Mouse (Mus musculus) neural tube, embryonic 12.5 days (tissue): Measurements from ENCODE around the gene Dnah8. TPM values are rescaled to one million over a fixed set of nuclear protein-coding genes. Genes with fewer than 3 reads are reported as not detected.
A peak's percentile ranks its signal among the peaks of the same experiment; 100 is the strongest.

Experiments
- ATAC-seq: fragments of 200-750 bp; cut with Nextera tagmentation; 2 replicates; pipeline ENCODE4 v1.8.0; 2017; ENCODE audit warnings: low read depth, mild to moderate bottlenecking, moderate TSS enrichment, moderate library complexity; ENCODE audit not compliant: low FRiP score
- H3K27ac ChIP-seq: fragments of 300-500 bp; sonication (generic); 2 replicates; pipeline ENCODE4 v1.5.1; 2016
- H3K27me3 ChIP-seq: fragments of 300-500 bp; sonication (generic); replicated peaks from 2 replicates; pipeline ENCODE4 v1.6.1; 2016; ENCODE audit warnings: mild to moderate bottlenecking
- H3K36me3 ChIP-seq: fragments of 300-500 bp; sonication (generic); 2 replicates; pipeline ENCODE4 v1.6.1; 2016; ENCODE audit warnings: mild to moderate bottlenecking
- H3K4me1 ChIP-seq: fragments of 300-500 bp; sonication (generic); 2 replicates; pipeline ENCODE4 v1.6.1; 2016
- H3K4me2 ChIP-seq: fragments of 300-500 bp; sonication (generic); replicated peaks from 2 replicates; pipeline ENCODE4 v1.6.1; 2016; ENCODE audit warnings: mild to moderate bottlenecking
- H3K4me3 ChIP-seq: fragments of 300-500 bp; sonication (generic); 2 replicates; pipeline ENCODE4 v1.5.1; 2016
- H3K9ac ChIP-seq: fragments of 300-500 bp; sonication (generic); 2 replicates; pipeline ENCODE4 v1.6.1; 2016; ENCODE audit warnings: mild to moderate bottlenecking
- H3K9me3 ChIP-seq: fragments of 300-500 bp; sonication (generic); 2 replicates; pipeline ENCODE4 v1.6.1; 2016; ENCODE audit warnings: mild to moderate bottlenecking
- WGBS: fragments of 180-500 bp; shearing (Covaris S2); methylation state at CpG from one replicate; pipeline ENCODE4 v1.1.7; 2016; 5-methylcytosine and 5-hydroxymethylcytosine counted together
- polyA plus RNA-seq: library from polyadenylated mRNA; unstranded; fragments of >200 nt; fragmentation: Nextera tagmentation; extraction: Ambion mirVana; gene quantifications from 2 replicates; pipeline ENCODE4 v1.2.1, GENCODE M21; 2016

The Dnah8 gene
- polyA plus RNA-seq, 1 experiment from 2014 or later = 0.84 TPM

DNA sequence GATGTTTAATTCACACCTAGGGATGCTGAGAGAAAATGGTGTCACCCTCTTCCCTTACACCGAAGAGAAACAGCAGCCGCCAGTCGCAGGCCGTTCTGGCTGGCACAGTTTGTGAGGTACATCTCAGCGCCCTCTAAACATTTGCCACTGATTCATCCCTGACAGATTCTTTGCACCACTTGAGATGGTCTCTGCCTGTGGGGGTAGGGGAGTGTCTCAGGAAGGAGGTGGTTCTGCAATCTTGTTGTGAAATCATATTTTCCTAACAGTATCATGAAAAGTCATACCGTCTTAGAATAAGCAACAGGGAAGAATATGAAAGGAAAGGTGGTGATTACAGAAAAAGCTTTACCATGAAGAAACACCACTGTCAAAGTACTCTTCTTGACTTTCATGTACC, 224.7 kb downstream of the Dnah8 start:
- ATAC-seq = no peak

GRCm38 (mm10) chr17:30849813-30850212, 225.7 kb downstream of the Dnah8 start:
- H3K27ac ChIP-seq = no peak overlapping the region
- WGBS = 95% methylated on average over 12 of the region's 12 CpGs
- no peak overlapping the region for H3K4me2 ChIP-seq
- no peaks in the 10 kb centered on the region for H3K36me3 ChIP-seq
- no peak for ATAC-seq
- no peaks in the 10 kb centered on the region for H3K4me1 ChIP-seq
- H3K9ac ChIP-seq = no peak overlapping the region
- H3K9me3 ChIP-seq = no peaks in the 10 kb centered on the region
- H3K4me3 ChIP-seq = no peak overlapping the region
- H3K27me3 ChIP-seq = no peaks in the 10 kb centered on the region

More for the DNA sequence above, 224.7 kb downstream of the Dnah8 start:
- no peak overlapping the region for H3K9ac ChIP-seq
- H3K4me3 ChIP-seq = no peak overlapping the region
- no peaks in the 10 kb centered on the region for H3K27me3 ChIP-seq
- H3K9me3 ChIP-seq = no peaks in the 10 kb centered on the region
- no peaks in the 10 kb centered on the region for H3K36me3 ChIP-seq
- no peak overlapping the region for H3K27ac ChIP-seq
- 92% methylated on average over 6 of the region's 6 CpGs for WGBS
- no peak overlapping the region for H3K4me2 ChIP-seq
- no peaks in the 10 kb centered on the region for H3K4me1 ChIP-seq

- H3K27ac ChIP-seq = no peak overlapping the region
- no peaks in the 10 kb centered on the region for H3K27me3 ChIP-seq
- H3K9ac ChIP-seq = no peak overlapping the region
- ATAC-seq = no peak
- H3K4me1 ChIP-seq = no peaks in the 10 kb centered on the region
- H3K4me3 ChIP-seq = no peak overlapping the region
- no peaks in the 10 kb centered on the region for H3K9me3 ChIP-seq
- no peak overlapping the region for H3K4me2 ChIP-seq
- H3K36me3 ChIP-seq = no peaks in the 10 kb centered on the region
Measured at GRCm38 (mm10) chr17:30852345-30852744, 228.2 kb downstream of the Dnah8 start.

GRCm38 (mm10) chr17:30857347-30857746, 233.2 kb downstream of the Dnah8 start:
- 91% methylated on average over 5 of the region's 5 CpGs for WGBS
- H3K4me1 ChIP-seq = peaks cover 9% of the 10 kb centered on the region

DNA sequence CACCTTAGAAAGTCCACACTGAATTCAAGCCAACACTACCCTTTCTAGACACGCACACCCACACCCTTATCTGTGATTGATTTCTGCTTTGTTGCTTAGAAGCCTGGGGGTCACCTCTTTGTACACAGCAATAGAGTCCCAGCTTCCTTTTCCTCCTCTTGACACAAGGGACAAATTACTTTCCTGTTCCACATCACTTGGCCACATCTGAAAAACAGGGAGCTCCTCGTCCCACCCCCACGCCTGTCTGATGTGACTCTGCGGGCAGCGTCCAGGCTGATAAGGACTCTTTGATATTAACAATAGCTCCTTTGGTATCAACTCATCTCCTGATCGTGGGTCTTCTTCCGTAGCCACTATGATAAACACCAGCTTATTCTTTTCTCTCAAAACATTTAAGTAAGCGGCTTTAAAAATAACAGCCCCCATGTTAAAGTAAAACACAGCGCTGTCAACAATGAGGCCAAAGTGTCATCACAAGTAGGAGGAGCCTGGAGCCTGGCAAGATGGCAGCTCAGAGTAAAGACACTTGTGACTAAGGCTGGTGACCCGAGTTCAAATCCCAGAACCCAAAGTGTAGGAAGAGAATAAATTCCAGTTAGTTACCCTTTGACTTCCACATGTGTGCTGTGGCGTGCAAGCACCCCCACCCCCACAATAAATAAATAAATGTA, 234.6 kb downstream of the Dnah8 start:
- no peaks in the 10 kb centered on the region for H3K36me3 ChIP-seq
- no peak overlapping the region for H3K4me3 ChIP-seq

More at GRCm38 (mm10) chr17:30857347-30857746, 233.2 kb downstream of the Dnah8 start:
- Histone ChIP-seq H3K9me3 (no peaks in the 10 kb centered on the region), H3K4me3 (no peak overlapping the region), H3K27me3 (no peaks in the 10 kb centered on the region), H3K9ac (no peak overlapping the region), H3K4me2 (no peak overlapping the region), H3K36me3 (no peaks in the 10 kb centered on the region), H3K27ac (no peak overlapping the region)
- no peak for ATAC-seq

GRCm38 (mm10) chr17:30859989-30860585, 235.9 kb downstream of the Dnah8 start:
- no peaks in the 10 kb centered on the region for H3K36me3 ChIP-seq
- H3K4me2 ChIP-seq = no peak overlapping the region
- H3K9me3 ChIP-seq = no peaks in the 10 kb centered on the region
- H3K4me1 ChIP-seq = peaks cover 9% of the 10 kb centered on the region
- no peak overlapping the region for H3K4me3 ChIP-seq
- no peaks in the 10 kb centered on the region for H3K27me3 ChIP-seq
- no peak overlapping the region for H3K9ac ChIP-seq
- no peak overlapping the region for H3K27ac ChIP-seq
- peak; percentile 48 for ATAC-seq
- WGBS = 24% methylated on average over 10 of the region's 10 CpGs

More for the DNA sequence above, 234.6 kb downstream of the Dnah8 start:
- no peak overlapping the region for H3K4me2 ChIP-seq
- 76% methylated on average over 11 of the region's 11 CpGs for WGBS
- peaks cover 9% of the 10 kb centered on the region for H3K4me1 ChIP-seq
- no peak for ATAC-seq
- H3K27me3 ChIP-seq = no peaks in the 10 kb centered on the region
- no peak overlapping the region for H3K9ac ChIP-seq
- H3K27ac ChIP-seq = no peak overlapping the region
- H3K9me3 ChIP-seq = no peaks in the 10 kb centered on the region

DNA sequence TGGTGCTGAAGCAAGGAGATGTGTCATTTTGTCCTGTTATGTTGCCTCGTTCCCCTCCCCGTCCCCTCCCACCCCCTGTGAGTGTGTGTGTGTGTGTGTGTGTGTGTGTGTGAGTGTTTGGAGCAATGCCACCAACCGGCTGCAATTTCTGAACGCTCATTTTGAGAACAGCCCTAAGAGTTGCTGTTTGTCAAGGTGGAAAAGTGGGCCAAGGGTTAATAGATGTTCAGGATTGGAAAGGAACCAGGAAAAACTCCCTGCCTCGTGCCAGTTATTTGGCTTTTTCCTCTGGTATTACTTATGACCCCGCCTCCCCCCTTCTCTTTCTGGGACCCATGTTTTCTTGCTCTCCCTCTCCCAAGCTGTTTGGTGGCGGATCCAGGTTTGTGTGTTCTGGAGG, 236.5 kb downstream of the Dnah8 start:
- Histone ChIP-seq H3K27ac (no peak overlapping the region), H3K4me3 (no peak overlapping the region), H3K9me3 (no peaks in the 10 kb centered on the region), H3K36me3 (no peaks in the 10 kb centered on the region), H3K4me1 (peaks cover 9% of the 10 kb centered on the region), H3K27me3 (no peaks in the 10 kb centered on the region), H3K4me2 (no peak overlapping the region), H3K9ac (no peak overlapping the region)
- ATAC-seq = no peak
- 56% methylated on average over 7 of the region's 7 CpGs for whole genome bisulfite sequencing

- no peak for ATAC-seq
- Histone ChIP-seq H3K4me1 (no peaks in the 10 kb centered on the region), H3K4me2 (no peak overlapping the region), H3K9me3 (no peaks in the 10 kb centered on the region), H3K27me3 (no peaks in the 10 kb centered on the region), H3K9ac (no peak overlapping the region), H3K36me3 (no peaks in the 10 kb centered on the region), H3K27ac (no peak overlapping the region), H3K4me3 (no peak overlapping the region)
- 70% methylated on average over 8 of the region's 8 CpGs for WGBS
Measured at GRCm38 (mm10) chr17:30866281-30866680, 242.1 kb downstream of the Dnah8 start.

- H3K9ac ChIP-seq = no peak overlapping the region
- no peaks in the 10 kb centered on the region for H3K27me3 ChIP-seq
- ATAC-seq = no peak
- no peak overlapping the region for H3K27ac ChIP-seq
- H3K4me3 ChIP-seq = no peak overlapping the region
- no peaks in the 10 kb centered on the region for H3K4me1 ChIP-seq
- no peaks in the 10 kb centered on the region for H3K36me3 ChIP-seq
- 89% methylated on average over 9 of the region's 9 CpGs for WGBS
- no peaks in the 10 kb centered on the region for H3K9me3 ChIP-seq
- H3K4me2 ChIP-seq = no peak overlapping the region
Measured at GRCm38 (mm10) chr17:30866966-30867365, 242.8 kb downstream of the Dnah8 start.

DNA sequence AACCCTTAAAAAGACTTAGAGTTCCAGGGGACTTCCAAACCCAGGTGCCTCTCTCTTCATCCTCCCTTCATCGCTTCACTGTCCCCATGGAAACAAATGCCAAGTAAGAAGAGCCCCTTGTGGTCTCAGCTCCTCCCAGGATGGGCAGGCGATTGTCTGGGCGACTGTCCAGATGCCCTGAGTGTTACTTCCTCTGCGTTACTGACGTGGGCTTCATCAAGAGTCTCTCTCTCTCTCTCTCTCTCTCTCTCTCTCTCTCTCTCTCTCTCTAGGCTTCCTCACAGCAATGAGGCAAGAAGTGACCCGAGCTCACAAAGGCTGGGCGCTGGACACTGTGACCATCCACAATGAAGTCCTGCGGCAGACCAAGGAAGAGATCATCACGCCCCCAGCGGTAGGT, 246.9 kb downstream of the Dnah8 start:
- 33% methylated on average over 10 of the region's 10 CpGs for WGBS
- H3K36me3 ChIP-seq = no peaks in the 10 kb centered on the region
- no peaks in the 10 kb centered on the region for H3K4me1 ChIP-seq
- no peaks in the 10 kb centered on the region for H3K9me3 ChIP-seq
- no peak for ATAC-seq
- no peak overlapping the region for H3K4me3 ChIP-seq
- no peaks in the 10 kb centered on the region for H3K27me3 ChIP-seq
- no peak overlapping the region for H3K4me2 ChIP-seq
- no peak overlapping the region for H3K27ac ChIP-seq
- no peak overlapping the region for H3K9ac ChIP-seq

DNA sequence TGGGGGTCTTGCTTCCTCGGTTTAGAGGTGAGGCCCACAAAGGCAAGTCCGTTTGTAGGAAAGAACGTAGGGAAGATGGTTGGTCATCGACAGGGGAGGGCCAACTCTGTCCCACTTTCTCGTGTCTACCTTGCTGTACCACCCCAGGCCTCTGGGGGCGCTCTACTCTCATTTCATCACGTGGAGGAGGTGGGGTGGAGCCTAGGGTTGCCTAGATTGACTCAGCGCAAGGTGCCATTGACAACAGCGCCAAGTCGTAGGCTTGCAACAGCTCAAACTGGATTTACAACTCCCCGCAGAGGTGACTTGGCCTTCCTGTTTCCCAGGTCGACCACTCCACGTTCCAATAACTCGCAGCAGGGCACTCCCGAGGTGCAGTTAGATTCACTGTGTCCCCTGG, 250.1 kb downstream of the Dnah8 start:
- 65% methylated on average over 15 of the region's 15 CpGs for WGBS
- Histone ChIP-seq H3K27ac (no peak overlapping the region), H3K9me3 (0 out of 2 replicates have a peak, but pooled peaks cover 4% of the 10 kb centered on the region), H3K36me3 (no peaks in the 10 kb centered on the region), H3K4me2 (no peak overlapping the region), H3K4me1 (no peaks in the 10 kb centered on the region), H3K9ac (no peak overlapping the region), H3K4me3 (no peak overlapping the region), H3K27me3 (no peaks in the 10 kb centered on the region)
- no peak for ATAC-seq

DNA sequence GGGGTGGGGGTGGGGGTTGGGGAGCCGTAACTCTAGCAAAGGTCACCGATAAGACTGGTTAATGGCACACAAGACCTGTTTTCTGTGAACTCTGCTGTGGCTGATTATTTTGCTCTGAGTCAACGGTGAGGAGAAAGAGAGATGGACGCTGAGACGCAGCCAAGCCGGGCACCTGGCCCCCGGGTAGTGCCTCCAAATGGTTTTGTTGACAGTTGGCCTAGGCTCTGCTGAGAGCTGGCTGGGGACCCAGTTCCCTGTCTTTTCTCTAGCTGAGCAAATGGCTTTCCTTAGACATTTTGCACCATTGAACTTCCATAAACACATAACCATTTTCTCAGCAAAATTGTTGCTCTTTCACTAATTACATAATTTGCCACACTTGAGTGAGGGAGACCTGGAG, 253.3 kb downstream of the Dnah8 start:
- no peak for ATAC-seq
- no peak overlapping the region for H3K27ac ChIP-seq
- WGBS = 90% methylated on average over 7 of the region's 7 CpGs
- peaks cover 1% of the 10 kb centered on the region for H3K4me1 ChIP-seq
- 0 out of 2 replicates have a peak, but pooled peaks cover 4% of the 10 kb centered on the region for H3K9me3 ChIP-seq
- no peak overlapping the region for H3K4me2 ChIP-seq
- no peaks in the 10 kb centered on the region for H3K27me3 ChIP-seq
- H3K36me3 ChIP-seq = no peaks in the 10 kb centered on the region
- no peak overlapping the region for H3K4me3 ChIP-seq
- H3K9ac ChIP-seq = no peak overlapping the region

DNA sequence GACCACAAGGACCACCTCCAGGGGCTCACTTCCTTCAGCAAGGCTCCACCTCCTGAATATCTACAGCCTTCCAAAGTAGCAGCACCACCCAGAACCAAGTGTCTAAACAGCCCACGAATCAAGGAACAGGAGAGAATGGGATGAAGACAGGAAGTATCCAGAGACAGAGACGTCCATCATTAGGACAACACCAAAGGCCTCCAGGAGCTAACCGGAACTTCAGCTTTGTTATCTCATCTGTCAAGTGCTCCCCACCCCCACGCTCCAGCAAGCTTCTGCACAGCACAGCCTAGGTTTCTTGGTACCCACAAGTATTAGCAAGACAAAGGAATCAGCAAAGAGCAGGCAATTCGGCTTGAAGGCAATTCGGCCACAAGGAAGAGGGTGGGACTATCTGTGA, 254.5 kb downstream of the Dnah8 start:
- no peak overlapping the region for H3K4me3 ChIP-seq
- H3K27me3 ChIP-seq = no peaks in the 10 kb centered on the region
- no peak overlapping the region for H3K4me2 ChIP-seq
- no peak for ATAC-seq
- H3K27ac ChIP-seq = no peak overlapping the region
- no peaks in the 10 kb centered on the region for H3K36me3 ChIP-seq
- H3K9me3 ChIP-seq = 0 out of 2 replicates have a peak, but pooled peaks cover 4% of the 10 kb centered on the region
- H3K4me1 ChIP-seq = peaks cover 6% of the 10 kb centered on the region
- 21% methylated on average over 6 of the region's 6 CpGs for WGBS
- H3K9ac ChIP-seq = no peak overlapping the region
